In genomic region chr12:54998411-54998810, GRCm38 (mm10) we compare ENCODE assay signal across 25 mouse cellular contexts. TPM values are rescaled to one million over a fixed set of nuclear protein-coding genes. Genes with fewer than 3 reads are reported as not detected.
A peak's percentile ranks its signal among the peaks of the same experiment; 100 is the strongest.
DNase-seq lines count a peak whose midpoint lies in the region; ATAC-seq lines count a peak whose summit lies in the region.
"Had no signal": no experiment of that assay in that cellular context is flagged by ENCODE, and none has a peak within 500 bp of the region (broad histone marks: within the 10 kb centered on the region; RNA-seq: fewer than 3 reads in every experiment).

No protein-coding gene starts in this region.

- no peaks in the 10 kb centered on the region for H3K36me3 ChIP-seq in heart, embryonic 10.5 days
- H3K36me3 ChIP-seq in megakaryocyte, embryonic 14.5 days (replicated peaks; ENCODE audit: low read length) = no peaks in the 10 kb centered on the region
- H3K36me3 ChIP-seq: stomach, embryonic 15.5 days had no signal

- no peak overlapping the region for H3K4me3 ChIP-seq in heart, embryonic 10.5 days
- peak overlapping the region; percentile 1 for H3K4me3 ChIP-seq in megakaryocyte, embryonic 14.5 days (replicated peaks)
- H3K4me3 ChIP-seq: forebrain, embryonic 13.5 days; stomach, embryonic 15.5 days had no signal

- H3K27ac ChIP-seq in heart, embryonic 10.5 days = no peak overlapping the region
- H3K27ac ChIP-seq: forebrain, embryonic 13.5 days; stomach, embryonic 15.5 days had no signal

- peak; percentile 57 for DNase-seq in heart, embryonic 10.5 days (ENCODE audit: low spot score)
- no peak for DNase-seq in heart, postnatal 36 days
- peak; percentile 23 to 34 for DNase-seq in B cell, adult 2 months
- DNase-seq in cerebellum, postnatal 25 days = no peak
- no peak for DNase-seq in adipocyte (ENCODE audit: low spot score)
- DNase-seq: cerebellum, adult 8-10 months; kidney, postnatal 25 days; lung, embryonic 14.5 days had no signal

- WGBS in heart, embryonic 10.5 days = 63% methylated on average over 5 of the region's 5 CpGs

- ATAC-seq in activated CD4-positive, CD25-positive, alpha-beta regulatory T cell, adult 4 months = peak; percentile 41
- ATAC-seq: forebrain, embryonic 13.5 days had no signal

- intact Hi-C loops in heart, postnatal 36 days (cut with DNase I) = no loop called here

- H3K27me3 ChIP-seq in heart, embryonic 10.5 days (ENCODE audit: insufficient read depth, poor library complexity, severe bottlenecking) = peaks cover 4% of the 10 kb centered on the region; the same call in 1 of the 2 replicates
- peaks cover 2% of the 10 kb centered on the region for H3K27me3 ChIP-seq in megakaryocyte, embryonic 14.5 days (replicated peaks)
- H3K27me3 ChIP-seq: forebrain, embryonic 13.5 days; stomach, embryonic 15.5 days had no signal

- H3K9me3 ChIP-seq in heart, embryonic 10.5 days = no peaks in the 10 kb centered on the region
- no peaks in the 10 kb centered on the region for H3K9me3 ChIP-seq in megakaryocyte, embryonic 14.5 days
- H3K9me3 ChIP-seq: forebrain, embryonic 13.5 days; stomach, embryonic 15.5 days had no signal

- H3K4me1 ChIP-seq in heart, embryonic 10.5 days = no peaks in the 10 kb centered on the region
- peaks cover 29% of the 10 kb centered on the region for H3K4me1 ChIP-seq in megakaryocyte, embryonic 14.5 days
- H3K4me1 ChIP-seq: forebrain, embryonic 13.5 days; stomach, embryonic 15.5 days had no signal

RNA-seq across cellular contexts. Expression of gene Gm20403, which starts 12.1 kb away (rescaled TPM):
- polyA plus RNA-seq in heart, embryonic 10.5 days (2016; fragmentation: Nextera tagmentation; extraction: Ambion mirVana) = not detected in 2 replicates
- not detected for total RNA-seq in heart, postnatal 36 days (2021)
- not detected for polyA plus RNA-seq in activated CD4-positive, CD25-positive, alpha-beta regulatory T cell, adult 4 months (2017; shearing (Covaris generic))
- not detected in 2 replicates for polyA plus RNA-seq in megakaryocyte, embryonic 14.5 days (2012; ENCODE audit: insufficient read depth, low replicate concordance)
- total RNA-seq: adrenal gland, postnatal 36 days; gastrocnemius, postnatal 25 days; heart, adult 8-10 months; left cerebral cortex, adult 18-20 months had no signal
- polyA plus RNA-seq: cortical plate, adult 2 months; embryonic facial prominence, embryonic 11.5 days; forebrain, embryonic 13.5 days; heart, embryonic 16.5 days; hindbrain, embryonic 11.5 days; intestine, embryonic 14.5 days; limb, embryonic 11.5 days; liver, embryonic 11.5 days; lung, embryonic 14.5 days; midbrain, embryonic 11.5 days; neural tube, embryonic 11.5 days; stomach, embryonic 15.5 days had no signal

RNA-seq across cellular contexts. Expression of gene Baz1a, which starts 15.7 kb away (rescaled TPM):
- polyA plus RNA-seq in heart, embryonic 10.5 days (2016; fragmentation: Nextera tagmentation; extraction: Ambion mirVana) = 15.1 and 24.7 TPM in 2 replicates
- total RNA-seq in heart, postnatal 36 days (2021) = 10 to 100 TPM in 1 of 2 experiments, 1 to 10 TPM in 1; 8.9 to 14.3 TPM
- polyA plus RNA-seq in activated CD4-positive, CD25-positive, alpha-beta regulatory T cell, adult 4 months (2017; shearing (Covaris generic)) = 10 to 100 TPM; 32.7 to 38.6 TPM
- 0.63 and 4.2 TPM in 2 replicates for polyA plus RNA-seq in megakaryocyte, embryonic 14.5 days (2012; ENCODE audit: insufficient read depth, low replicate concordance)

Comparison
In these comparisons a context has a peak if more than half of its experiments do, and no peak if none do; other contexts are left out.
1. DNase-seq: peak in heart, embryonic 10.5 days (single experiment) and B cell, adult 2 months (2 of 2); none in heart, postnatal 36 days (0 of 2), cerebellum, postnatal 25 days (0 of 2) and adipocyte (single experiment).